Mouse (Mus musculus): ENCODE data around the gene Rgs9. TPM values are rescaled to one million over a fixed set of nuclear protein-coding genes. Genes with fewer than 3 reads are reported as not detected.

Rgs9 gene
- polyA plus RNA-seq, 1 experiment from 2014 or later: 12.4 TPM

DNA sequence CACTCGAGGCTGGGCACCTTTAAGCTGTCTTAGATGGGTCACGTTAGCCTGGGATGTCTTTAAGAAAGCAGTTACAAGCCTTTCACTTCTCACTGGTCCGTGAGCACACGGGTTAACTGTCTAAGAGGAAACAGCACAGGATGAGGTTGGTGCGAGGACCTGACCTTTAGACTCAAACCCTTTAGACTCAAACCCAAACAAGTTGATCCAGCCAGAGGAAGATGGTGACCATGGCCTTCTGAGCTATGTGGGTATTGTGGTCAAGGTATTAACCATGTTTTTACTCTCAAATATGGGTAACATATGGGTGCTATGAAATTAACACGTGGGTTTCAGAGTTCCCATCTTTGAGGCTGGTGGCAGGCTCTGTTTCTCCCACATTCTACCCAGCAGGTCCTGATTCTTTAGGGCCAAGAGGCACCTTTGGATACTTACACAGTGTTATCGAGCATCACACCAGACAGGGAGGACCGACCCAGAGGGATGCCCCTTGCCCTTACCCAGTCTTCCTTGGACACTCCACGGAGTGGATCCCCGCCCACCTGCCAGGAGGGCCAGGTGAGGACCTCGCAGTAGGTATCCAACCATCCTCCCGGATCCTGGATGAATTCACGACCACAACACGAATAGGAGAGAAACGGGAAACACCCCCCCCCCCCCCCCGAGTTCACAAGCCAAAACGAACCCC lies 32.9 kb upstream of the Rgs9 start:
- ATAC-seq (ENCODE audit: low FRiP score, low read depth): peak; percentile 57; the same call in 1 of the 2 replicates
- no peak overlapping the region for H3K4me3 ChIP-seq

DNA sequence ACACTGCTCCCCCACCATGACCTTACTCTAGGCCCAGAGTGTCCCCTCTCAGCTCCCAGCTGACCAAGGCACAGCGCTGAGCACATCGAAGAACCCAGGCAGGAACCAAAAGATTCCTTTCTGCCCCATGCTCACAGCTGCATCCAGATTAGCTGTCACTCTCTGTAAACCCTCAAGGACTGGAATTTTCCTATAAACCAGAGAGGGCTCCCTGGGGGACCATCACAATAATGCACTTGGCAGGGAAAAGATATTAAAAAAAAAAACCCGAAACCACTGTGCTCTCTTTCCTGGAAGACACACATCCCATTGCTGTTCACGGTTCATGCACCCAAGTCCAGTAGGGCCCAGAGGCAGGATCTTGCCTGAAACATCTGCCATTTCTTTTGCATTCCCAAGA lies 31.4 kb upstream of the Rgs9 start:
- ATAC-seq (ENCODE audit: low FRiP score, low read depth): no peak
- 49% methylated on average over 4 of the region's 4 CpGs for WGBS

More for the DNA sequence above, 32.9 kb upstream of the Rgs9 start:
- no peak overlapping the region for H3K27ac ChIP-seq (replicated peaks)
- H3K4me1 ChIP-seq (replicated peaks): peaks cover 17% of the 10 kb centered on the region
- no peaks in the 10 kb centered on the region for H3K27me3 ChIP-seq
- WGBS: 35% methylated on average over 17 of the region's 17 CpGs
- H3K36me3 ChIP-seq: no peaks in the 10 kb centered on the region
- no peaks in the 10 kb centered on the region for H3K9me3 ChIP-seq
- no peak overlapping the region for H3K9ac ChIP-seq
- peak overlapping the region; percentile 41 for H3K4me2 ChIP-seq

DNA sequence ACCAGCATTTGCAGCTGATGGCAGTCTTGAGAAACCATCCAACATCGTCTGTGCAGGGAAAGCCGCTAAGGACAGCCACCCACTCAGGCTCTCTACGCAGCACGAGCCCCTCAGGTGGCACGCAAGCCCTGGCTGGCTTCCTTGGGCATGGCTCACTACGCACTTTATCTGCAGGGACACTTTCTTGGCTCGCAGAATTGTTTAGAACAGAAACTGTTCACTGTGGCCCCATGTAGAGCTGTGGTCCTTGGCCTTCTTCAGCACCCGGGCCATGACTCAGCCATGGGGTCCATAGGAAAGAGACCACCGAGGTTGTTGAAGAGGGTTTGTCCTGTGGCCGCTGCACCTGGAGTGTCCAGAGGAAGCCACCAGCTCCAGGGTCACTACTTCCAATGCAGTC lies 30.0 kb upstream of the Rgs9 start:
- no peak overlapping the region; the same call in 1 of the 2 replicates for H3K27ac ChIP-seq (replicated peaks)
- no peak overlapping the region for H3K9ac ChIP-seq
- H3K27me3 ChIP-seq: no peaks in the 10 kb centered on the region
- ATAC-seq (ENCODE audit: low FRiP score, low read depth): no peak
- peaks cover 17% of the 10 kb centered on the region for H3K4me1 ChIP-seq (replicated peaks)
- no peaks in the 10 kb centered on the region for H3K9me3 ChIP-seq
- H3K36me3 ChIP-seq: no peaks in the 10 kb centered on the region
- 81% methylated on average over 10 of the region's 10 CpGs for WGBS
- H3K4me2 ChIP-seq: no peak overlapping the region
- no peak overlapping the region for H3K4me3 ChIP-seq

More for the DNA sequence above, 31.4 kb upstream of the Rgs9 start:
- Histone ChIP-seq H3K4me1 (replicated peaks) (peaks cover 17% of the 10 kb centered on the region), H3K4me2 (no peak overlapping the region), H3K9me3 (no peaks in the 10 kb centered on the region), H3K4me3 (no peak overlapping the region), H3K27me3 (no peaks in the 10 kb centered on the region), H3K9ac (no peak overlapping the region), H3K27ac (replicated peaks) (no peak overlapping the region), H3K36me3 (no peaks in the 10 kb centered on the region)

DNA sequence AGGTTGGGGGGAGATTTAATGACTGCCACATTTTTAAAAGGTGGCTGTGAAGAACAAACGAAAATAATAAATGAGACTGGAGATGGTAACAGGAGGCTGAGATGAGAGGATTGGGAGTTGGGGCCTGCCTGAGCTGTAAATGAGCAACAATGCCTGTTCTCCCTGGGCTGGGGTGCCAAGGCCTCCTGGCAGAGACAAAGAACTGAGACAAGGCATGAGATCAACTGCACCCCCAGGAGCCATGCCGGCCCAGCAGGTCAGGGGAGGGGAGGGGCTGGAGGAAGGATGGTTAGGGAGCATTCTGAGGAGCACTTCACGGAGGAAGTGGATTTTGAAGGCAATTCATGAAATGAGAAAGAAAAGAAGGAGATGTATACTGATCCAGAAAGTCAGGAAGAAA lies 29.5 kb upstream of the Rgs9 start:
- no peak for ATAC-seq (ENCODE audit: low FRiP score, low read depth)
- Histone ChIP-seq H3K9me3 (no peaks in the 10 kb centered on the region), H3K4me1 (replicated peaks) (peaks cover 17% of the 10 kb centered on the region), H3K36me3 (no peaks in the 10 kb centered on the region), H3K27me3 (no peaks in the 10 kb centered on the region), H3K9ac (no peak overlapping the region), H3K27ac (replicated peaks) (peak overlapping the region; percentile 53; the same call in 1 of the 2 replicates), H3K4me2 (no peak overlapping the region), H3K4me3 (no peak overlapping the region)
- WGBS: 30% methylated on average over 3 of the region's 3 CpGs

DNA sequence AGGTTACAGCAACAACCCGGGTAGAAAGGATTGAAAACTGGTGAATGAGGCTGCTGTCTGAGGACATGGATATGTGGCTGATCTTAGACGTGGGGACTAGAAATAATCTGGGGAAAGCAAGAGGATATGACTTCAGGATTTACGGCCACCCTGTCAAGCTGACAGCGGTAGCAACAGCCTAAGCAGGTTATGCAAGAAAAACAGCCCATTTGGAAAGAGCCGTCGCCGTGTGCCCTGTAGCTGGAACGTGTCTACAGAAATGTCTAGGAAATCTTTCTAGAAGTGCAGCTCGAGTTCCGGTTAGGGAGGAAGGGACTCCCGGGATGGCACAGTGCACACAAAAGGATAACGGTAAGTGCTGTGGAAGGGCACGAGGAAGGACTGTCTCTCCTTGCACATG lies 28.3 kb upstream of the Rgs9 start:
- no peak overlapping the region for H3K4me2 ChIP-seq
- no peaks in the 10 kb centered on the region for H3K9me3 ChIP-seq
- H3K4me3 ChIP-seq: no peak overlapping the region
- no peak overlapping the region for H3K9ac ChIP-seq
- 80% methylated on average over 13 of the region's 13 CpGs for WGBS
- peaks cover 12% of the 10 kb centered on the region for H3K4me1 ChIP-seq (replicated peaks)
- no peak for ATAC-seq (ENCODE audit: low FRiP score, low read depth)
- H3K27ac ChIP-seq (replicated peaks): no peak overlapping the region
- no peaks in the 10 kb centered on the region for H3K36me3 ChIP-seq
- H3K27me3 ChIP-seq: no peaks in the 10 kb centered on the region

DNA sequence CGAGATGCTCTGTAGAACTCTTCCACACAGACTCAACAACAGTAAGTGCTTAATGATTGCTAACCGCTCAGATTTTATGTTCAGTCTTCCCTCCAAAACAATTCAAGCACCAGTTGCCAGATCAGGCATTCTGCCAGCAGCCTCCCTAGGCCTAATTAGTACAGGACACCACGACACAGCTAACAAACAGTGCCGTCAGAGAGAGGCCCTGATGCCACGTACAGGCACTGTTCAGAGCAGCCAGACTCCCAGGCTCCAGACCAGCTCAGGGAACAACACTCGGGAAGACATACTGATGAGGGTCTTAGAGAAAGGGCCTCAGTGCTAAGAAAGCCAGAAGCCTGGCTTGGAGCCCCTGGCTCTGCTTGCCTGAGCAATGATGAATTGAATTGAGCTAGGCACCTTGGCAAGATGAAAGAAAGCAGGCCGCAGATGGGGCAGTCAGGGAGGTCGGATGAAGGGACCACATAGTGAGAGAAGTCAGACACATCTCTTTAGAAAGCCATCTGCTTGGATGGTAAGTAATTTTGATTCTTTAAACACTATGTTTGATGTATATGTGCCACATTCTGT lies 22.5 kb upstream of the Rgs9 start:
- 32% methylated on average over 8 of the region's 8 CpGs for WGBS
- H3K9me3 ChIP-seq: no peaks in the 10 kb centered on the region
- peaks cover 4% of the 10 kb centered on the region; the same call in 1 of the 2 replicates for H3K4me1 ChIP-seq (replicated peaks)
- H3K27me3 ChIP-seq: 0 out of 2 replicates have a peak, but pooled peaks cover 5% of the 10 kb centered on the region
- peak; percentile 93 for ATAC-seq (ENCODE audit: low FRiP score, low read depth)
- no peak overlapping the region for H3K9ac ChIP-seq
- no peak overlapping the region for H3K4me2 ChIP-seq
- no peak overlapping the region for H3K4me3 ChIP-seq
- H3K27ac ChIP-seq (replicated peaks): peak overlapping the region; percentile 58
- H3K36me3 ChIP-seq: no peaks in the 10 kb centered on the region

DNA sequence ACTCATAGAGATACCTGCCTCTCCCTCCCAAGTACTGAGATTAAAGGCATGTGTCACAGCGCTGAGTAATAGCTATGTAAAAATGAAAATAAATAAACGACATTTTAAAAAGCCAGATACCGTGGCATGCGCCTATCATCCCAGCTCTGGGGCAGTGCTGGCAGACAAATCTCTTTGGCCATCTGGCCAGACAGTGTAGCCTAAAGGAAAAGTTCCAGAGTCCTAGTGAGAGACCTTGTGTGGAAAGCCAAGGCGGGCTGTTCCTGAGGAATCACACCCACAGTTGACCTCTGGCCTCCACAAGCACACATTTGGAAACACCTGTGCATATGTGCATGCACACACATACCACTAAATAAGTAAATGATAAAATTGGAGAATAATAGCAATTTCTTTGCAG lies 22.0 kb upstream of the Rgs9 start:
- no peak overlapping the region for H3K9ac ChIP-seq
- H3K4me1 ChIP-seq (replicated peaks): peaks cover 4% of the 10 kb centered on the region; the same call in 1 of the 2 replicates
- H3K4me3 ChIP-seq: no peak overlapping the region
- H3K36me3 ChIP-seq: no peaks in the 10 kb centered on the region
- no peak overlapping the region for H3K4me2 ChIP-seq
- 78% methylated on average over 5 of the region's 5 CpGs for WGBS
- ATAC-seq (ENCODE audit: low FRiP score, low read depth): peak; percentile 71
- no peaks in the 10 kb centered on the region for H3K9me3 ChIP-seq
- H3K27ac ChIP-seq (replicated peaks): peak overlapping the region; percentile 58
- 0 out of 2 replicates have a peak, but pooled peaks cover 5% of the 10 kb centered on the region for H3K27me3 ChIP-seq

DNA sequence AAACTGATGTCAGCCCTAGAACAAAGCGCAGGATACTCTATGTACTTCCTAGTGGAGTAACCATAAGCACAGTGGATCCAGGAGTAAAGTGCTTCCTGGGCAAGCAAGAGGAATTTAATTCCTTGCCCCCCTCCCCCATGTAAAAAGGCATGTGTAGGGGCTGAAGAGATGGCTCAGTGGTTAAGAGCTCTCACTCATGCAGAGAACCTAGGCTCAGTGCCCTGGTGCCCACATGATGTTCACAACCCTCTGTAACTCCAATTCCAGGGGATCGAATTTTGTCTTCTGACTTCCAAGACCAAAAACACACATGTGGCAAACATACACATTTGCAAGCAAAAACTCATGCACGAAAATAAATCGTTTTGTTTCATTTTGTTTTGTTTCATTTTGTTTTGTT lies 21.5 kb upstream of the Rgs9 start:
- H3K27ac ChIP-seq (replicated peaks): peak overlapping the region; percentile 58; the same call in 1 of the 2 replicates
- no peaks in the 10 kb centered on the region for H3K36me3 ChIP-seq
- peaks cover 4% of the 10 kb centered on the region; the same call in 1 of the 2 replicates for H3K4me1 ChIP-seq (replicated peaks)
- no peak overlapping the region for H3K4me3 ChIP-seq
- H3K9ac ChIP-seq: no peak overlapping the region
- H3K9me3 ChIP-seq: no peaks in the 10 kb centered on the region
- no peak overlapping the region for H3K4me2 ChIP-seq
- H3K27me3 ChIP-seq: 0 out of 2 replicates have a peak, but pooled peaks cover 5% of the 10 kb centered on the region
- WGBS: 94% methylated on average over 4 of the region's 4 CpGs
- no peak for ATAC-seq (ENCODE audit: low FRiP score, low read depth)

DNA sequence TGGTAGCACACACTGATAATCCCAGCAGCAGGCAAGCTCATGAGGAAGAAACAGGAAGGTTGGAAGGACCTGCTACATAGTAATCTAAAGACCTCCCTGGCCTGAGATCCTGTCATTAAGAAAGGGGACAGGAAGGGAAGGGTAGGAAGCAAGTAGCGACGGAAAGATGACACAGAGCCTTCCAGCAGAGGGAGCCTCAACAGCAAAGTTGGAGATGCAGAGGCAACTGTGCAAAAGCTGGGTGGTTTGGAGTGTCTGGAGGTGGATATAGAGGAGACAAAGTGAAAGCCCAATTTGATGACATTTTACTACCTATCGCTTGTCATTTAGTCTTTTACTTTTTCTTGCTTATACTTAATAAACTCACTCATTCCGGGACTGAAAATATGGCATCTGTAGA lies 19.0 kb upstream of the Rgs9 start:
- no peaks in the 10 kb centered on the region for H3K9me3 ChIP-seq
- 0 out of 2 replicates have a peak, but pooled peaks cover 9% of the 10 kb centered on the region for H3K27me3 ChIP-seq
- no peak overlapping the region for H3K9ac ChIP-seq
- no peaks in the 10 kb centered on the region for H3K36me3 ChIP-seq
- no peak for ATAC-seq (ENCODE audit: low FRiP score, low read depth)
- no peak overlapping the region for H3K4me3 ChIP-seq
- H3K27ac ChIP-seq (replicated peaks): no peak overlapping the region
- no peak overlapping the region for H3K4me2 ChIP-seq
- H3K4me1 ChIP-seq (replicated peaks): peaks cover 9% of the 10 kb centered on the region
- WGBS: 38% methylated on average over 4 of the region's 4 CpGs

DNA sequence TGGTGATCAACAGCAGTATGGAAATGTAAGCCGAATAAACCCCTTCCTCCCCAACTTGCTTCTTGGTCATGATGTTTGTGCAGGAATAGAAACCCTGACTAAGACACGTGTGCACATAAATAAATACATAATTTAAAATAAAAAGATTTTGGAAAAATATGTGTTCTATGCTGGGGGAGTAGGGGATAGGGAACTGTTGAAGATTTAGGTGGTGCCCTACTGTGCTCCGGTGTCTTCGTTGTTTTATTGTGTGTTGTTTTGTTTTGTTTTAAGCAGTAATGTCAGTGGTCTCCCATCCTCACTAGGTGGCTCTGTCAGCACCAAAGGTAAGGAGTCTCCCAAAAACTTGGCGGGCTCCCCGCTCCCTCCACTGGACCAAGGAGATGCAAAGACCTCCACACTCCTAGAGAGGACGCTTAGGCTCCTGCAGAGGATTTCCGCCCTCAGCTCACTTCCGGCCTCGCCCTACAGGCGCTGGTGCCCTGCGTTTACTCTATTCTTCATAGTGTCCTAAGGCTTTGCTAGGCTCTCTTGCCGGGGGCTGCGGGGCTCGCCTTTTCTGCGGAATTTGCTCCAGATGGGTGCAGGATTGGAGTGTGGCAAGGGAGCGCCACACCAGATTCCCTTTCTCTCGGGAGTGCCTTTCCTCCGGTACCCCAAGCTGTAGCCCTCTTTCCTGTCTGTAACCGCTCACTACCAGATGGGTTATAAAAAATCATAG lies 14.1 kb upstream of the Rgs9 start:
- 13% methylated on average over 20 of the region's 20 CpGs for WGBS
- H3K4me3 ChIP-seq: peak overlapping the region; percentile 70
- peaks cover 5% of the 10 kb centered on the region; the same call in 1 of the 2 replicates for H3K4me1 ChIP-seq (replicated peaks)
- H3K27me3 ChIP-seq: 0 out of 2 replicates have a peak, but pooled peaks cover 9% of the 10 kb centered on the region
- no peaks in the 10 kb centered on the region for H3K36me3 ChIP-seq
- peak overlapping the region; percentile 72 for H3K4me2 ChIP-seq
- peak overlapping the region; percentile 86 for H3K27ac ChIP-seq (replicated peaks)
- no peaks in the 10 kb centered on the region for H3K9me3 ChIP-seq
- ATAC-seq (ENCODE audit: low FRiP score, low read depth): peak; percentile 95
- peak overlapping the region; percentile 92 for H3K9ac ChIP-seq

DNA sequence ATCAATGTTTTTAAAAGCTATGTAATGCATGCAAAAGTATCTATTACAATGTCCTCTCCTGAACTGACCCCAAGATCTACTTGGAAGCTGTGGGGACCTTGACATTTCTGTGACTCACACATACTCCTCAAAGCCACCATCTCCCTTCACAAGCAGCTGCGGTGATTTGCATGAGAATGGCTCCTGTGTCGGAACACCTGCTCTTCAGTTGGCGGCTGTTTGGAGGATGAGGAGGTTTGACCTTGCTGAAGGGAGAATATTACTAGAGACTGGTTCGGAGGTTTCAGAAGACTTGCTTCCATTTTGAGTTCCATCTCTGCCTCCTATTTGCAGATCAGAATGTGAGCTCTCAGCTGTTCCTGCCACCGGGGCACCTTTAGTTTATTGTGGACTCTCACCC lies 7.8 kb upstream of the Rgs9 start:
- WGBS: 66% methylated on average over 5 of the region's 5 CpGs
- H3K36me3 ChIP-seq: no peaks in the 10 kb centered on the region
- no peak overlapping the region for H3K9ac ChIP-seq
- H3K4me1 ChIP-seq (replicated peaks): no peaks in the 10 kb centered on the region
- H3K27ac ChIP-seq (replicated peaks): no peak overlapping the region
- H3K9me3 ChIP-seq: no peaks in the 10 kb centered on the region
- H3K4me2 ChIP-seq: no peak overlapping the region
- no peak overlapping the region for H3K4me3 ChIP-seq
- no peaks in the 10 kb centered on the region for H3K27me3 ChIP-seq
- ATAC-seq (ENCODE audit: low FRiP score, low read depth): no peak

DNA sequence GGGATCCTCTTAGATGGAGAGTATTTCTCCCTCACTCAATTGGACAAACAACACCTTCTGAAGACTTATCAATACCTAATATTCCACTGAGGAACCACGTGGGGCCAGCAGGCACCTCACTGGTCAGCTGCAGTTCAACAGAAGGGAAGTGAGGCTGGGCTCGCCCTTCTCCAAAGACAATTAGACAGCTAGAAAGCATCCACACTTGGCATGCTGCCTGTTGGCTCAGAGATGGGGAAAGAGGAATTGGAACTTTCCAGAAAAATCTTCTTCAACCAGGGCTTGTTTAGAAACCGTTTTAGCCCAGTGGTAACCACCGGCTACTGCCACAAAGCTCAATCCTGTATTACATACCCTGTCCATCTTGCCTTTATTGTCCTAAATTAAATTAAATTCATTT lies 4.4 kb upstream of the Rgs9 start:
- no peaks in the 10 kb centered on the region for H3K27me3 ChIP-seq
- WGBS: 60% methylated on average over 4 of the region's 4 CpGs
- peaks cover 8% of the 10 kb centered on the region for H3K4me1 ChIP-seq (replicated peaks)
- ATAC-seq (ENCODE audit: low FRiP score, low read depth): no peak
- no peak overlapping the region for H3K9ac ChIP-seq
- H3K4me3 ChIP-seq: no peak overlapping the region
- no peaks in the 10 kb centered on the region for H3K9me3 ChIP-seq
- no peak overlapping the region for H3K4me2 ChIP-seq
- H3K36me3 ChIP-seq: no peaks in the 10 kb centered on the region
- H3K27ac ChIP-seq (replicated peaks): no peak overlapping the region

Data from hindbrain, embryonic 15.5 days (tissue).